Mouse (Mus musculus) c-Kit-positive CD71-positive TER-119-positive erythroid progenitor cells, embryonic 14.5 days (primary cell): ENCODE data around the gene Wdr27.
"Not testable (repeated sequence)": the region's sequence is repeated elsewhere in the genome, so short reads cannot be mapped to it uniquely, and the experiment has no call there.

Experiments used
- DNase-seq: peaks from one replicate; pipeline ENCODE4 v3.0.0-alpha.2; 2013; ENCODE audit warnings: low spot score

Wdr27 gene

GRCm38 (mm10) chr17:14943009-14943728 is at the start of gene Wdr27, which contains the start of gene 1600012H06Rik:
Gene Wdr27 (minus strand): TSS chr17:14943158.
Gene 1600012H06Rik (plus strand): TSS chr17:14943184.
- DNase-seq = peak; percentile 99

- not testable (repeated sequence) for DNase-seq
Measured at GRCm38 (mm10) chr17:14992522-14993138, 49.7 kb upstream of the Wdr27 start.

GRCm38 (mm10) chr17:14990116-14990702 is 47.3 kb upstream of the Wdr27 start:
- not testable (repeated sequence) for DNase-seq

- not testable (repeated sequence) for DNase-seq
Measured at GRCm38 (mm10) chr17:14978362-14979038, 35.5 kb upstream of the Wdr27 start, which contains the start of the genes 9030025P20Rik and Gm3417. Gene 9030025P20Rik (plus strand): TSS chr17:14978468. Gene Gm3417 (minus strand): TSS chr17:14978790.

DNA sequence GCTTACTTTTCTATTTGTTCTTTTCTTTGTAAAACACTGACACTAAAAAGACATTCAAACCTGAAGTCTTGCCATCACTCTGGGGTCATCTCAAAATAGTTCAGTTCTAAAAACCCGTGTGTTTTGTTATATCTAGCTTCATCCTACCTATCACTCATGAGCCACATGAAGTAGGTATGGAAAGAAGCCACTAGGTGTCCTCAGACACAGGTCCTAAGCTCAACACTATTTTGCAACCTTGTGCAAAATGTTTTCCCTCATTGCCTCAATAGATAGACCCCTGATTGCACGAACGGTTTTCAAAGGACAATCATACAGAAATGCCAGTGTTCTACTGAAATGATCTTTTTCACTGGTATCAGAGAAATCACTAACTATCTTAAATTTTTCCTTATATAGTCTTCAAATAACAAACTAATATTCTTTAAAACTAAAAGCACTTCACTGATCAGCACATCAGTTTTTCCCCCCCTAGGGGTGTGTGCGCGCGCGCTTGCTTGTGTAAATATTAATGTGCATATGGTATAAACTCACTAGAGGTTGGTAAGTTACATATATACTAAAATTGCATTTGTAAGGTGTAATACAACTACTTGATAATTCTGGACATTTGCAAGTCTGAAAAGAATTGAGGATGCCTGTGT is 34.9 kb upstream of the Wdr27 start:
- DNase-seq = not testable (repeated sequence)

GRCm38 (mm10) chr17:14968373-14968913 is 25.5 kb upstream of the Wdr27 start:
- DNase-seq = not testable (repeated sequence)

GRCm38 (mm10) chr17:14961557-14962154 is 18.7 kb upstream of the Wdr27 start:
- not testable (repeated sequence) for DNase-seq

- DNase-seq = not testable (repeated sequence)
Measured at GRCm38 (mm10) chr17:14960951-14961556, 18.1 kb upstream of the Wdr27 start, which contains the start of gene Phf10. Gene Phf10 (minus strand): TSS chr17:14961273.

DNA sequence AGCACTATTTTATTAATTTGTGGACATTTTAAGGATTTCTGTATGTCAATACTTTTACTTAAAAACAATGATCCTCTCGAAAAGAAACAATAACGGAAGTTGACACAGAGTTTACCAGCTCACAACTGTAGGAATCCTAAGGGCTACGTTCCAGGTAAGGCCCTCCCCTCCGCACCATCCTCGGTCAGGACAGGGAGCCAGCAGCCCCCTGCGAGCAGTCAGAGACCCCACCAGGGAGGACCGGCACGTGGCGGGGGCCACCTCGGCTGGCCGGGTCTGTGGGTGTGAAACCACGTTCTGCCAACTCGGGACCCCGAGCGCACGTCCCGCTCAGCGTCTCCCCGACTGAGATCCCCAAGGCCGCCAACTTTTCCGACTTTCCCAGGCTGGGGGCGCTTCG is 17.6 kb upstream of the Wdr27 start:
- no peak for DNase-seq

DNA sequence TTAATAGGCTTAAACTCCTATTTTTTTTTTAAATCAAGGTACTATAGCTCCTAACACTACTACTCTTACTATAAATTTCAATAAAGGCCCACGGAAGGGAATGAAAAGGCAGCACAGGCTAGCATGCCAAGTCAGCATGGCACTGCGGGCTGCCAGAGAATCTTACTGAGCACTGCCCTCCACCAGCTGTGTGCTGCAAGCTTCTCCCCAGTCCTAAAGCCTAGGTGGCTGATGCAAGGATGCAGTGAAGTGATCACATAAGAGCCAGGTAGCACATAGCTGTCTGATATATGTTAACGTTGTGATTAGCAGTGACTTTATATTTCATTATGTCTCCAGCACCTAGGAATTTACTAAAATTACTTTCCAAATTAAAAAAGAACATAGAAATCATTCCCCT is 17.0 kb upstream of the Wdr27 start:
- DNase-seq = peak; percentile 62

DNA sequence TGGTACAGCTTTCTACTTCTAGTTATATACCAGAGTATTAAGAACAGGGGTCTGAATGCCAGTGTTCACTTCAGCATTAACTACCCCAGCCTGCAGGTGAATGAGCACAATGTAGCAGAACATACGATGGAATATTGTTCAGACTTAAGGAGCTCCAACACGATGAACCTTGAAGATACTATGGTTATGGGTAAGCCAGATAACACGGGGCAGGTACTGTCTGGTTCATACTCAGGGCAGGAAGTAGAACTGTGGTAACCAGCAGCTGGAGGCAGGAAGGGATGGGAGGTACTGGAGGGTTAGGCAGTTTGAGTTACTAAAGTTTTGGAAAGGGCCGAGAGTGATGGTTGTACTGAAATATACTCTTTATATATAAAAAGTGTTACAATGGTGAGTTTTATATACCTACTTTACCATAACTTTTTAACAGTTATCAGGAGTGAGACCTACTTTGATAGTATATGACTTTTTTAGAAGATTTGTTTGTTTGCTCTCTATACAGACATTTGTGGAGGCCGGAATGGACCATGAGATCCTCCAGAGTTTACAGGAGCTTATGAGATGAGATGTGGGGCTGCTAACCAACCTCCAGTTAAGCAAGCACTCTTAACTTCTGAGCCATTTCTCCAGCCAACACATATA is 15.8 kb upstream of the Wdr27 start:
- no peak for DNase-seq

GRCm38 (mm10) chr17:14953452-14953851 is 10.5 kb upstream of the Wdr27 start:
- no peak for DNase-seq

DNA sequence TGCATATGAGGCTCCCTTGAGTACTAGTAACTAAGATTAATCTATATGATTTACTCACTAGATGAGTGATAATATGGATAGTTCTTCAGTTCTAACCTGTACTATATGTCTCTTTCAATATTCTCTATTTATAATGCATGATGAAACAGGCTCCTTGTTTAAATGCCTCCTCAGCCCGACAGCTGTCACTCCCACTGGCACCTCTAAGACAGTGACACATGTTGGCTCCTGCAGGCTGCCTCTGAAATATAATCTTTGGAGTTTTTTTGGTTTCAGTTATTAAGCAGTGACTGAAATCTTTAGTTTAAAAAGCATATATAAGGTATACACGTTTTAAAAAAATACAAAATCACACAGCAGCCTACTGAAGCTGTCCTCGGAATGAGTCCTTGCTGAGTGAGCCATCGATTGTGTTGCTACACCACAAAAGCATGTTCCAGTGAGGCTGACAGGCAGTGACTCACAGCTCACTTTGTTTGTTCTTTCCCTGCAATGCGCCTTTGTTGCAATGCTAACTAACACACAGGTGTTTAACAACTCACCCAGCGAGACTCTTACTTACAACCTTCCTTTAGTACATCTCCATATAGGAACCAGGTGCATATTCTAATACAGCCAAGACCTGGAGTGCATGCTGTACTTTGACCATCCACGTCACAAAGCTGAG is 6.3 kb upstream of the Wdr27 start:
- no peak for DNase-seq

DNA sequence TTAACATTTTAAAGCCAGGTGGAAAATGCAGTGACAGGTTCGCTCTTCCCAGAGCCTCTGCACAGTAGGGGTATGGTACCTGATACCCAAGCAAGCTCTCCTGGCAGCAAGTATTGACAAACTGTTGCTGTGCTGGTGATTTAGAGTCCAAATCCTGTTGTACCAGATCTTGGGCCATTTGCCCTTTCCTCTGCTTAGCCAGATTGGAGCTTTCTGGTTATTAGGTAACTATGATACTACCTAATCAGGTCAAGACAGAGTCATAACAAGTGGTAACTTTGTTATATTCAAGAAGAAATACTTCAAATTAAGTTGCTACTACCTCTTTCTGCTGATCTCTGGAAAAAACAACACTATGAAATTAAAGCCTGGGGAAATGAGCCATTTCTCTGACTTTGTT is 1.6 kb upstream of the Wdr27 start:
- DNase-seq = no peak

DNA sequence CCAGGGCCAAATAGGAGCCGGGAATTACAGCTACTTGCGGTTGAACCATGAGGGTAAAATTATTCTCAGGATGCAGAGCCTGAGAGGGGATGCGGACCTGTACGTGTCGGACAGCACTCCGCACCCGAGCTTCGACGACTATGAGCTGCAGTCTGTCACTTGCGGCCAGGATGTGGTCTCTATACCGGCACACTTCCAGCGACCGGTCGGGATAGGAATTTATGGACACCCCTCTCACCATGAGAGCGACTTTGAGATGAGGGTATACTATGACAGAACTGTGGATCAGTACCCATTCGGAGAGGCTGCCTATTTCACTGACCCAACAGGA is 736 bp upstream of the Wdr27 start:
- no peak for DNase-seq

DNA sequence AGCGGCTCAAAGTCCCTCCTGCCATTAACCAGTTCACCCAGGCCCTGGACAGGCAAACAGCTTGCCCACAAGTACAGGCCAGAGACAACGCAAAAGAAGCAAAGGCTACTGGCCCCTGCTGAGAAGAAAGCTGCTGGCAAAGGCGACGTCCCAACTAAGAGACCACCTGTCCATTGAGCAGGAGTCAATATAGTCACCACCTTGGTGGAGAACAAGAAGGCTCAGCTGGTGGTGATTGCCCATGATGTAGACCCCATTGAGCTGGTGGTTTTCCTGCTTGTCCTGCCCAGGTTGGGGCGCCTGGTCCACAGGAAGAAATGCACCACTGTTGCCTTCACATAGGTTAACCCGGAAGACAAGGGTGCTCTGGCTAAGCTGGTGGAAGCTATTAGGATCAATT is 777 bp downstream of the Wdr27 start:
- DNase-seq = not testable (repeated sequence)

DNA sequence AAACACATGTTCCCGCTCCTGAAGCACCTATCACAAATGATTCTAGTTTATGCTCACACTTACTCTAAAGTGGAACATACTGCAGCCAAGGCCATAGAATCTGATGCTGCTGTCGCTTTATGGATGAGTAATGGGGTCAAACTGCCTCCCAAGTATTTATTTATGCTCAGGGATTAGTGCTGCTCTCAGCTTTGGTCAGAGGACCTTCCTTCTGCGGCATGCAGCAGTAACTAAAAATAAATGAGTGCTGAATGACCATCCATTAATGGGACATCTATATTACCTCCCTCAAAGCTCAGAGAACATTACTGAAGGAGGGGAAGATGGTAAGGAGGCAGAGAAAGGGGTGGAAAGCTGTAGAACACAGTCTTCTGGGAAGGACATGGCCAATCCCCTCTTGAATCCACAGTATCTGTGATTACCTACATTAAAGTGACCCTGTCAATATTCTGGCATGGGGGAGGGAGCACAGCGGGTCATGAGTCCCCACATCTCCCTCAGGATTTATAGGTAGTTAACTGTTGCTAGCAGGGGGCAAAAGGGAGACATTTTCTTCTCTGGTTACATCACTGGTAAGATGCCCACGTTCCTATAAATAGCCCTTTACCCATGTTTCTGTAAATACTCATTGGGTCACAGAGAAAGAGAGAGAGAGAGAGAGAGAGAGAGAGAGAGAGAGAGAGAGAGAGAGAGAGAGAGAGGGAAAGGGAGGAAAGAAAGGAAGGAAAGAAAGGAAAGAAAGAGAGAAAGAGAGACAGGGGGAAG is 6.9 kb downstream of the Wdr27 start:
- DNase-seq = no peak

DNA sequence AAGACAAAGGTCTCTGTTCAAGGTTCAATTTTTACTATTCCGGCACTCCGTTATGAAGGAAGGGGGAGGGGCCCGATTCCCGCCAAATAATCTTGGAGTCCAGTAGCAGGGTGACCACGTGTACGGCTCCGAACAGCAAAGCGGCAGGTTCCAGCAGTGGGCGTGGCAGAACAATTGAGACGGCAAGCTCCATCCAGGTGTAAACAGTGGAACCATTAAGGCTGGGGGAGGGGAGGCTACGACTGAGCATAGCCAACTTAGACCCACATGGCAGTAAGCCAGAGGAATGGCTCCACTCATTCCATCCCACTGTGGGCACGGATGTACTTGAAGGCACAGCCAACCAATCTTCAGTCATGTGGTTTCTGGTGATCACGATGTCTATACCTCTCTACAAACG is 7.7 kb downstream of the Wdr27 start:
- not testable (repeated sequence) for DNase-seq

DNA sequence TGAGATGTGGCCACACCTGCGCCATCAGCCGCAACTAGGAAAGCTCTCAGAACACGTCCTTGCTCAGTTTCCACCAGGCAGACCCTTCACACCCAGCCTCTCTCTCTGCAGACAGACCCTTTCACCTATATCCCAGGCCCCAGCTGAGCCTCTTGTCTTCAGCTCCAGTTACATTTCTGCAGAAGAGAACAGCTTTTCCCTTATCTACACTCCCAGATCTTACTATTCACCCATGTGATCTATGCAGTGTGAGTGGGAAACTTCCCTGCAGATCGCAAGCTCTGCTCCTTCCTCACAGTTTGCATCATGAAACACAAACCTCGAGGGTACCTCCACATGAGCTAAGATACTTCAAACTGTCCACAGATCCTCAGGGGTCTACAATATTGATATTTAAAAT is 11.5 kb downstream of the Wdr27 start:
- no peak for DNase-seq
